Mouse (Mus musculus): ENCODE measurements around the gene Mitf. TPM values are rescaled to one million over a fixed set of nuclear protein-coding genes. Genes with fewer than 3 reads are reported as not detected.

Gene Mitf
- total and polyA plus RNA-seq, 2 experiments from 2014 or later = 1.8 to 3.1 TPM

DNA sequence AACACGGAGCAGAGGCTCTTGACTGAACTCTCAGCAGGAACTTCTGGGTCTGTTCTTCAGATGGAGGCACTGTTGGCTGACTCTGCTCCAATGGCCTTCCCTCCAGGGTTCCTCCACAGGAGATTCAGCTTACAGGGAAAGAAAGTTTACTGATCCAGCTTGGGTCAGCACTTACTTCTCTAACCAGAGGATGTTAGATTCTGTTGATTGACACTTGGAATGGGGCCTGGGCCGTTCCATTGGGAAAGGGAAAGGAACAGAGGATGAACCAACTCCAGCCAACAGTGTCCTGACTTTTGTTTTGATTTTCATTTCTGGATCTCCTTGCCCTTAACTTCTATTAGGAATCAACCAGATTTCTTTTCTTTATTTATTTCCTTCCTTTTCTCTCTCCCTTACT, 11.7 kb upstream of the Mitf start:
- H3K9me3 ChIP-seq (ENCODE audit: low read length) = no peaks in the 10 kb centered on the region
- H3K27ac ChIP-seq (ENCODE audit: low read depth, low read length) = no peak overlapping the region
- H3K4me3 ChIP-seq (ENCODE audit: low read depth, low read length) = no peak overlapping the region
- WGBS = 43% methylated on average over 2 of the region's 2 CpGs
- H3K27me3 ChIP-seq (ENCODE audit: insufficient read depth, low read length) = no peaks in the 10 kb centered on the region
- DNase-seq (no peak), ATAC-seq (no peak)
- H3K4me2 ChIP-seq (ENCODE audit: low read depth) = no peak overlapping the region
- no peak overlapping the region for H3K9ac ChIP-seq
- TF ChIP-seq CTCF (IDR thresholded peaks at IDR 0.05; ENCODE audit: low read depth) = no peak
- H3K4me1 ChIP-seq (ENCODE audit: insufficient read depth) = no peaks in the 10 kb centered on the region
- H3K36me3 ChIP-seq (ENCODE audit: insufficient read depth) = no peaks in the 10 kb centered on the region

DNA sequence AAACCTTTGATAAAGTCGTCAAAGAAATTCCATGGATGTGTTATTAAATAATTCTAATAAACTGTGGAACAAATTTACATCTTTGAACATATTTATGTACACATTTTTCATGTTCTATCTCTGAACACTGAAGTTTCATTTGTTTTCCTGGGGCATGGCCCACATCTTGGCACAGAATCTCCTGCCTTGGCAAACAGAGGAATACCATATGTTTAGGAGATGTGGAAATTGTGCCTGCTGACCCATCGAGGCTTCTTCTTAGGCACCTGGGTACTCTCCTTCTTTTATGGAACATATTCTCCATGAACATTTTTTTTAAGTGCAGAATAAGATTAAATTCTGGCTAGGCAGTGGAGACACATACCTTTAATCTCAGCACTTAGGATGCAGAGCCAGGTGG, 6.2 kb upstream of the Mitf start:
- Histone ChIP-seq H3K9ac (no peak overlapping the region), H3K27me3 (ENCODE audit: insufficient read depth, low read length) (no peaks in the 10 kb centered on the region), H3K9me3 (ENCODE audit: low read length) (no peaks in the 10 kb centered on the region), H3K27ac (ENCODE audit: low read depth, low read length) (no peak overlapping the region), H3K4me3 (ENCODE audit: low read depth, low read length) (no peak overlapping the region), H3K4me1 (ENCODE audit: insufficient read depth) (no peaks in the 10 kb centered on the region), H3K4me2 (ENCODE audit: low read depth) (no peak overlapping the region), H3K36me3 (ENCODE audit: insufficient read depth) (no peaks in the 10 kb centered on the region)
- ATAC-seq = no peak
- no peak for TF ChIP-seq CTCF (IDR thresholded peaks at IDR 0.05; ENCODE audit: low read depth)
- 65% methylated on average over 2 of the region's 2 CpGs for WGBS
- DNase-seq = no peak

DNA sequence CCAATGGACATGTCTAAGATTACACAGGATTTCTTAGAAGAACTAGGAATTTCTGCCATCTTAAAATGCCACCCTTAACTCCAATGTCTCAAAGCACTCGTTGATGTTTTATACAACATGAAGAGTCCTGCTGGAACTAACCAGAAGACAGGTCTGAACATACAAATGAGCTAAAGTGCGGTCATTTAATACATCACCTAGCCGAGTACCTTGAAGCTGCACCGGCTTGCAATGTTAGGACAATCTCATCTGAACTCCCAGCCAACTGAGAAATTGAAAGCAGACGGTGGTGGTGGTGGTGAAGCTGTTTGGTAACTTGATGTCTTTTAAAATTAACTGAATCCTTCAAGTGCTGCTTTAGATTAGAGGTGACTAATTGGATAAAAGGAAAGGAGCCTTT, 801 bp upstream of the Mitf start:
- ATAC-seq (no peak), DNase-seq (no peak)
- 40% methylated on average over 5 of the region's 5 CpGs for WGBS
- no peak for TF ChIP-seq CTCF (IDR thresholded peaks at IDR 0.05; ENCODE audit: low read depth)
- no peaks in the 10 kb centered on the region for H3K27me3 ChIP-seq (ENCODE audit: insufficient read depth, low read length)
- H3K27ac ChIP-seq (ENCODE audit: low read depth, low read length) = no peak overlapping the region
- peak overlapping the region; percentile 69; the same call in 1 of the 2 replicates for H3K4me3 ChIP-seq (ENCODE audit: low read depth, low read length)
- no peaks in the 10 kb centered on the region for H3K36me3 ChIP-seq (ENCODE audit: insufficient read depth)
- peak overlapping the region; percentile 98 for H3K4me2 ChIP-seq (ENCODE audit: low read depth)
- no peak overlapping the region for H3K9ac ChIP-seq
- H3K4me1 ChIP-seq (ENCODE audit: insufficient read depth) = no peaks in the 10 kb centered on the region
- H3K9me3 ChIP-seq (ENCODE audit: low read length) = no peaks in the 10 kb centered on the region

DNA sequence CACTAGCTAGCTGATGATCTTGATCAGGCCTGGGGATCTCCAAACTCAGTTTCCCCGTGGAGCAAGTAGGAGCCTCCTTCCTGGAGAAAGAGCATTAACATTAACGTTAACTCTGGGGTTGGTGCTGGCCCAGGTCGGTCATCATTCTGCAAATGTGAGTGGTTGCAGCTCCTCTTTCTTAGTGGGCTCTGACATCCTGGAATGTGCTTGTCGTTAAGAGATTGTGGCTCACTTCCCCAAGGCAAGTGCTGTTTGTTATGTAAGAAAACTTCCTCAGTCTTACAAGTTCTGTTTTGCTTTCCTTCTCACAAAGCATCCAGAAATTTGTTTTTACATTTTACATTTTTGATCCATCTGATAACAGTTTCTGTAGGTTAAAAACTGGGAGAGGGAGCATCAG, 7.3 kb downstream of the Mitf start:
- Histone ChIP-seq H3K9ac (no peak overlapping the region), H3K4me2 (ENCODE audit: low read depth) (no peak overlapping the region), H3K4me3 (ENCODE audit: low read depth, low read length) (no peak overlapping the region), H3K9me3 (ENCODE audit: low read length) (no peaks in the 10 kb centered on the region), H3K27ac (ENCODE audit: low read depth, low read length) (no peak overlapping the region), H3K36me3 (ENCODE audit: insufficient read depth) (no peaks in the 10 kb centered on the region), H3K4me1 (ENCODE audit: insufficient read depth) (no peaks in the 10 kb centered on the region), H3K27me3 (ENCODE audit: insufficient read depth, low read length) (no peaks in the 10 kb centered on the region)
- WGBS = 75% methylated on average over 4 of the region's 4 CpGs
- no peak for DNase-seq
- no peak for ATAC-seq
- no peak for TF ChIP-seq CTCF (IDR thresholded peaks at IDR 0.05; ENCODE audit: low read depth)

DNA sequence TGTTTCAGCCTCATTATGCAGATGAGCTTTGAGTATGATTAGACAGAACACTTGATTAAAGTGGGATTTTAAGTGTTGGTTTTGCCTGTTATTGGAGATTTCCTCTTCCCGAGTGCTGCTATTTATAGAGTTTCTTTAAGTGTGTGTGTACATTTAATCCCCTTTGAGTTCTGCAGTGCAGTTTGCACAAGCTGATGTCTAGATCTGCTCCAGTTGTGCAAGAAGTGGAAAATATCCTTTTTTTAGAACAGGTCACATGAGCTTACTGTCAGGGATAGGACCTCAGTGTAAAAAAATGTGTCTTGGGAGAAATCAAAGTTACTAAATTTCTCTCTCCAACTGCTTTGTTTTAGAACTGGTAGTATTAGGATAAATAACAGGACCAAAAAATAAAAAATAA, 8.9 kb downstream of the Mitf start:
- TF ChIP-seq CTCF (IDR thresholded peaks at IDR 0.05; ENCODE audit: low read depth) = no peak

DNA sequence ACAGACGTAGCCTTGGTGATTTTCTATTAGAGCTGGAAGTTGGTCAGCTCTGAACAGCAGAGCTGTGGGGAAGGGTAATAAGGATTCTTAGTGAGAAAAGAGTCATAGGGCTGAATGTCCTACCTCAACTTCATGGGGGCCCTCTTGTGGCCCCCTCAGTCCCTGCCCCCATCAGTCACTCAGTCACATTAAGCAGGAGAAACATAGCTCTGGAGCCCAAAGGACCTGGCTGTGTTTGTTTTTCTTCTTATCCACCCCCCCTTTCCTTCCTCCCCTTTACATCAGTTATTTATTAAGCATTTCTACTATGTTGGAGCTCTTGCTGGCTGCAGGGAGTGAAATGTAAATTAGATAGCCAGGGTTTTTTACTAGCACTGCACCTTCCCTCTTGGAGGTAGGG, 10.0 kb downstream of the Mitf start:
- 75% methylated on average over 1 of the region's 1 CpGs for WGBS
- Histone ChIP-seq H3K4me1 (ENCODE audit: insufficient read depth) (no peaks in the 10 kb centered on the region), H3K27ac (ENCODE audit: low read depth, low read length) (no peak overlapping the region), H3K36me3 (ENCODE audit: insufficient read depth) (no peaks in the 10 kb centered on the region), H3K4me3 (ENCODE audit: low read depth, low read length) (no peak overlapping the region), H3K9ac (no peak overlapping the region), H3K4me2 (ENCODE audit: low read depth) (no peak overlapping the region), H3K9me3 (ENCODE audit: low read length) (no peaks in the 10 kb centered on the region), H3K27me3 (ENCODE audit: insufficient read depth, low read length) (no peaks in the 10 kb centered on the region)
- DNase-seq (no peak), ATAC-seq (no peak)
- TF ChIP-seq CTCF (IDR thresholded peaks at IDR 0.05; ENCODE audit: low read depth) = no peak

More for the DNA sequence above, 8.9 kb downstream of the Mitf start:
- Histone ChIP-seq H3K9me3 (ENCODE audit: low read length) (no peaks in the 10 kb centered on the region), H3K27me3 (ENCODE audit: insufficient read depth, low read length) (no peaks in the 10 kb centered on the region), H3K4me3 (ENCODE audit: low read depth, low read length) (no peak overlapping the region), H3K9ac (no peak overlapping the region), H3K36me3 (ENCODE audit: insufficient read depth) (no peaks in the 10 kb centered on the region), H3K4me1 (ENCODE audit: insufficient read depth) (no peaks in the 10 kb centered on the region), H3K27ac (ENCODE audit: low read depth, low read length) (no peak overlapping the region), H3K4me2 (ENCODE audit: low read depth) (no peak overlapping the region)
- DNase-seq (no peak), ATAC-seq (no peak)
- WGBS = 57% methylated on average over 1 of the region's 1 CpGs

DNA sequence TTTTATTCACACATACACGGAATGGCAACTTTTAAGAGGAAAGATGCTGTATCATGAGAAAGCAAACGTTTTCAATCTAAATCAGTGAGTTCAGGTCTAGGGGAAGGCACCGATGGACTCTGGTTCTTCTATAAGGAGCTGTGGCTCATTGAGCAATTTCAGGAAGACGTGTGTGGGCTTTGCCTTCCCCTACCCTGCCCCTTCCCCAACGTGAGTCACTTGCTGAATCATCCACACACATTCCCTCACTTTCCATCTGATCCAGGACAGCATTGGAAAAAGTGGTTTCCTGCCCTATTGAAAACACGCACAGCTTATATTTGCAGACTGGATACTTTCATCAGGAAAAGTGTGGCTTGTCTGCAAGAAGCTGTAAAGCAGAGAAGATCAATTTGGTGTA, 11.3 kb downstream of the Mitf start:
- H3K4me3 ChIP-seq (ENCODE audit: low read depth, low read length) = no peak overlapping the region
- no peak overlapping the region for H3K4me2 ChIP-seq (ENCODE audit: low read depth)
- no peak for DNase-seq
- no peaks in the 10 kb centered on the region for H3K4me1 ChIP-seq (ENCODE audit: insufficient read depth)
- no peaks in the 10 kb centered on the region for H3K9me3 ChIP-seq (ENCODE audit: low read length)
- no peak overlapping the region for H3K9ac ChIP-seq
- no peaks in the 10 kb centered on the region for H3K27me3 ChIP-seq (ENCODE audit: insufficient read depth, low read length)
- TF ChIP-seq CTCF (IDR thresholded peaks at IDR 0.05; ENCODE audit: low read depth) = no peak
- no peak for ATAC-seq
- WGBS = 54% methylated on average over 6 of the region's 6 CpGs
- no peaks in the 10 kb centered on the region for H3K36me3 ChIP-seq (ENCODE audit: insufficient read depth)
- H3K27ac ChIP-seq (ENCODE audit: low read depth, low read length) = no peak overlapping the region

DNA sequence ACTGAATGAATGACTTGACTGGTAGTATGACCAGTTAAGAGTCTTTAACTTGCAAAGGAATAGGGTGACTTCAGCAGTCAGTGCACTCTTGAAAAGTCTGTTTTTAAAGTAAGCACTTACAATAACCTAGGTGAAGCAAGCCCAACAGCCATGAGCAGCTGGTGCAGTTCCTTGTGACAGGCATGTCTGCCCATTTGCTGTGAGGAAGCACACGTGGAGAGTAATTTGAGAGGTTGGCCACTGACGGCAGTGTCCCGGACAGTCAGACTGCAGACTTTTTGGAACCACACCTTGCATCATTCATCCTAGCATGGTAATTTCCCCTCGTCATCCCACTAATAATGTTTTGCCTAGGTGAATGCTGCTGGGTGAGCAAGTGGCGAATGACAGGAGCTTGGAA, 12.1 kb downstream of the Mitf start:
- no peak for DNase-seq
- Histone ChIP-seq H3K36me3 (ENCODE audit: insufficient read depth) (no peaks in the 10 kb centered on the region), H3K4me3 (ENCODE audit: low read depth, low read length) (no peak overlapping the region), H3K9ac (no peak overlapping the region), H3K9me3 (ENCODE audit: low read length) (no peaks in the 10 kb centered on the region), H3K27ac (ENCODE audit: low read depth, low read length) (no peak overlapping the region), H3K4me2 (ENCODE audit: low read depth) (no peak overlapping the region), H3K27me3 (ENCODE audit: insufficient read depth, low read length) (no peaks in the 10 kb centered on the region), H3K4me1 (ENCODE audit: insufficient read depth) (no peaks in the 10 kb centered on the region)
- 81% methylated on average over 5 of the region's 5 CpGs for WGBS
- TF ChIP-seq CTCF (IDR thresholded peaks at IDR 0.05; ENCODE audit: low read depth) = no peak
- ATAC-seq = no peak

All from forebrain, postnatal 0 days (tissue).